Mouse (Mus musculus) heart, adult 2 months (tissue): Measurements from ENCODE around the gene Myo10.

Source experiments
- CTCF ChIP-seq: fragments of 200-600 bp; IDR thresholded peaks from 2 replicates; pipeline ENCODE4 v1.8.1; 2022; ENCODE audit warnings: antibody characterized with exemption, mild to moderate bottlenecking, moderate library complexity
- EP300 ChIP-seq: fragments of 200-500 bp; IDR thresholded peaks from 2 replicates; pipeline ENCODE4 v1.6.1; 2011; ENCODE audit warnings: low read depth, low read length, control low read depth; ENCODE audit not compliant: insufficient read depth

- TF ChIP-seq EP300 = no peak
- no peak for TF ChIP-seq CTCF
Measured at GRCm38 (mm10) chr15:25755536-25755935, 133.2 kb downstream of the Myo10 start.
